Mouse (Mus musculus) lung, postnatal 0 days (tissue): Measurements from ENCODE around the gene Mast4.

ENCODE experiments used
- CTCF ChIP-seq: IDR thresholded peaks from 2 replicates; pipeline ENCODE4 v1.5.1; 2016; ENCODE audit warnings: antibody characterized with exemption, mild to moderate bottlenecking
- EP300 ChIP-seq: IDR thresholded peaks from 2 replicates; pipeline ENCODE4 v1.6.1; 2016; ENCODE audit warnings: antibody characterized with exemption, mild to moderate bottlenecking, control low read depth

- TF ChIP-seq EP300 (no peak), CTCF (no peak)
Measured at GRCm38 (mm10) chr13:103205191-103205590, 129.1 kb downstream of the Mast4 start.
